Mouse (Mus musculus) gastrocnemius, adult 8-10 months (tissue): ENCODE data around the gene Sbf2. TPM values are rescaled to one million over a fixed set of nuclear protein-coding genes. Genes with fewer than 3 reads are reported as not detected.
"Not testable (repeated sequence)": the region's sequence is repeated elsewhere in the genome, so short reads cannot be mapped to it uniquely, and the experiment has no call there.

Experiments used
- DNase-seq, 2 experiments: peaks; one replicate each; pipeline ENCODE4 v3.0.0; 2022; ENCODE audit warnings: low spot score in 2 of 2
- total RNA-seq, 4 experiments: library from RNA; stranded (reverse); gene quantifications; 2 replicates each; pipeline ENCODE4 v1.2.4; 2022

Gene Sbf2
- total RNA-seq, 4 experiments from 2014 or later = 6.7 to 10.4 (median 7.9) TPM

DNA sequence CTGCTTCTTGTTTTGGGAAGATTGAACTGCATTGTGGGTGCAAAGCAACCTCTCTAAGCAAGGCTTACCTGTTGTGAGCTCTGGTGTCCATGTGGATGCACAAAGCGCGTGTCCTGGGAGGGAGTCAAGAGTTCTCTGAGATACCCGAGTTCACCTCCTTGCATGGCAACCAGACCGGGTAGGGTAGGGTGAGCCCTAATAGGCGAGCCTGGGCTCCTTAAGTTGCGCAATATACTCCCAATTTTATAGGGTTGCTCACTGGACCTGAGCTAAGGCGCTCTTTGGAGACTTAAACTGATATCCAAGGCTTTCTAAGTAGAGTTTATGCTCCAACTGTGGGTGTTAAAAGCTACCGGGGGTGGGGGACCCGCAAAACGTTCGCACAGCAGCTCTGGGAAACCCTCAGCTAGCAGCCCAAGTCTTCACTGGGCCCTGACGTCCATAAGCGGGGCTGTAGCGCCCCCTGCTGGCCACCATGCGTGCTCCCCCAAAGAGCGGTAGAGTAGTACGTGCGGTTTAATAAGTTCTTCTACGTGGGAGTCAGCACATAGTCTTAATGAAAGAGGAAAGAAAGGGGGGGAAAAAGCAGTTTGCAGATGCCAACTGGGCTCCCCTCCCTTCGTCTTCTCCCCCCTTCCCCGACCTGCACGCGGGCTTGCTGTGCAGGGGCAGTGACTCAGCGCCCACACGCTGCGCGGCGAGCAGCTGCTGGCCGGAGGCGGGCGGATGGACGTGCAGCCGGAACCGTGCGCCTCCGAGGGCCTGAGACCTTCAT lies 15.4 kb upstream of the Sbf2 start:
- DNase-seq = peak; percentile 73 to 75

DNA sequence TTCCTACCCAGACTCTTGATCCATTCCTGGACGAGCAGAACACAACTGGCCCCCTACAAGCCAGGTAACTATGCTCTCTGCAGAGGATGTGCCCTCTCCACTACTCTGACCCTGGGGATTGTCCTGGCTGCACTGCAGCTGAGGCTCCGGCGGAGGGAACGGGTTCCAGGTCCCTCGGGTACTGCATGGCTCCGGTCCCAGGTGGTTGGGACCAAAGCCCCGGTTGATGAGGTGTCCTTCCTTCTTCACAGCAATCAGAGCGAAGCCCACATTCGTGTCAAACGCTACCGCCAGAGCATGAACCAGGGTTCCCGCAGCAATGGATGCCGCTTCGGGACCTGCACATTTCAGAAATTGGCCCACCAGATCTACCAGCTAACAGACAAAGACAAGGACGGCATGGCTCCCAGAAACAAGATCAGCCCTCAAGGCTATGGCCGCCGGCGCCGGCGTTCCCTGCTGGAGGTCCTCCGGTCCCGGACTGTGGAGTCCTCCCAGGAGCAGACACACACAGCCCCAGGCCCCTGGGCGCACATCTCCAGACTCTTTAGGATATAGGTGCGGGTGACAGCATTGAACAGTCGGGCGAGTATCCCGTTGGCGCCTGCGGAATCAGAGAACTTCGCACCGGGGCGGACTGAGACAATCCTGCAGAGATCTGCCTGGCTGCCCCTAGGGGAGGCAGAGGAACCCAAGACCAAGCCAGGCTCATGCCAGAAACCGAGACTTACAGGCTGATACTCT lies 14.1 kb upstream of the Sbf2 start:
- no peak for DNase-seq

DNA sequence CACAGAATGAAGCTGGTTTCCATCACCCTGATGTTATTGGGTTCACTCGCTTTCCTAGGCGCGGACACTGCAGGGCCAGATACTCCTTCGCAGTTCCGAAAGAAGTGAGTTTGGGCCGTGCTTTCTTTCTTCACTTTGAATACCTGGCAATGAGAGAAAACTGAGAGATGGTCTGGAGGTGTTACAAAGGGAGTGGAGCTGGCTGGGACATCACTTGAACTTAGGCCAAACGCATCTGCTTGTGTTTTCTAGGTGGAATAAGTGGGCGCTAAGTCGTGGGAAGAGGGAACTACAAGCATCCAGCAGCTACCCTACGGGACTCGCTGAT lies 13.5 kb upstream of the Sbf2 start:
- DNase-seq = no peak

DNA sequence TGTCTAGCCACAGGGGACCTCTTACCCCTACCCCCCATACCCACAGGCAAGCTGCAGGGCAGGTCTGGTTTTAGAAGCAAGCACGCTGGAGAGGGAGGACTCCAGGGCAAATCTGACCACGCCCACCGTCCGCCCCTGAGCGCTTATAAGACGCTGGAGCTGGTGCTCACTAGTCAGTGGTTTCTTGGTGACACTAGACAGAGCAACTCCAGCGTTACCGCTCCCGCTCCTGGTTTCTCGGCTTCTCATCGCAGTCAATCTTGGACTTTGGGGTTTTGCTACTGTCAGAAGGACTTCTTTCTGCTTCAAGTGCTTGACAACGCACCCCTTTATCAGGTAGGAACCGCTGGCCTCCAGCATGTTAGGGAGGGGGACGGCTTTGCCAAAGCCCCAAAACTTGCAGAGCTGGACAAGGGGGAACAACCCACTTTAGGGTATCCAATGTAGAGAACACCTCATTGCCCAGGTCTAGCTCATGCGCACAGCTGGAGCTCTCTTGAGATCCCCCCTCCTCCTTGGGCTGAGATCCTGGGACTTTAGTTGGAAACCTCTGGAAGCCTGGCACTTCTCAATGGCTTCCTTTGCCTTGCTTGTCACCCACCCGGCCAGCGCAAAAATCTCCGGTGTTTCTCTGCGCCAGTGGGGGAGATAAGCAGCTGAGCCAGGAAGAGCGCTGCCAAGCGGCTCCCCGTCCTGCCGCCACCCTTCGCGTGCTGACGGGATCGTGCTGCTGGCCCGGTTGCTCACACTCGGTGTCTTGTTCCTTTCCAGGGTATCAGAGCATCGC lies 13.0 kb upstream of the Sbf2 start, which contains the start of gene Adm:
TSS of gene Adm (plus strand) at position 176 of the 787 bp plus-strand sequence.
- DNase-seq = peak; percentile 81 to 82

DNA sequence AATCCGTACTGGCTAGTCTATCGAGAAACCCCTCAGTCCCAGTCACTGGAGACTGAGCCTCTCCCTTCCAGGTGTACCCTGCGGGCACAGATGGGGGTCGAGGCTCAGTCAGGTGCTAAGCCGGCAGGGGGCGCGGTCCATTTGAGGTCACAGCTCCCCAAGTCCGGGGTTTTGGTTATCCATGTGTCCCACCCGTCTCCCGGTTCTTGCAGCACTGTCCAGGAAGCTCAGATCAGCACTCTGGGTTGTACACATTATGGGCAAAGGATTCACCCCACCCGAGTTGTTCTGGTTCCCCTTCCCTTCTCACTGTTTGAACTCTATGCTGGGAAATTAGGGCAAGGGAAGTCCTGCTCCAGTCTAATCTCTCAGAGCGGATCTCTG lies 12.4 kb upstream of the Sbf2 start:
- no peak for DNase-seq

DNA sequence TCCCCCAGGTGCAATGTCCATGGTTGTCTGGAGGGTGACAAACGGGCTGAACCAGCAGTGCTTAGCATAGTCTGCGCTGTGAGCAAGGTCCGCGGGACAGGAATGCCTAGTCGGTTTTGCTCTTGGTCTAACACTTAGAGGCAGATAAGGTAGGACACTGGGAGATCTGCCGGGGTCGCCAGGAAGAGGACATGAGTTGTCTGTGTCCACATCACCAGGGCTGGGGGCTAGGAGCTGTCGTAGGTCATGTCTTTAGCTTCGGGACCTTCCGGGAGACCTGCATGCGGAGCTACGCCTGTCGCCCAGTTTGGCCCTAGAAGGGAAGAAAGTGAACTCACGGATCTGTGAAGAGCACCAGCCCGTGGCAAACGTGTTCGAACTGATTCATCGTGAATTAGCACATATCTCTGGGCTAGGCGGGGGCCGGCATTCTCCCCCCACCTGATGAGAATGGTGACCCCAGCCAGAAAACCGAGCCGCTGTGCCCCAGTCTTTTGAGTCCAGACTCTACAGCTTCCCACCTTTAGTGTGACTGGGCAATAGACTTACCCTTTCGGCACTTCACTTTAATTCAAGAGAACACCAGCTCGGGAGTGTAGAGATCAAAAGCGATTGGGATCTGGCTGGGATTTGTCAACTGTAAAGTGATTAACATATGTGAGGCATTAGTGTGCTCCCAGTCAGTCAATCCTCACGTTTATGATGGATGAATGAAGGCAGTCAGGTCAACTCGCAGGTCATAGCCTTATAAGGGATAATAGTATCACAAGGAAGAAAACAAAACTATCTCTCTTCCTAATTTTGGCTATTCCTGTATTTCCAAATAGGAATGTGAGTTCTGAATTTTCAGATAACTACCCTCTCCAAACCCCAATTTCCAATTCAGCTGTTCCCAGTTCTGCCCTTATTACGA lies 11.7 kb upstream of the Sbf2 start:
- DNase-seq = no peak

DNA sequence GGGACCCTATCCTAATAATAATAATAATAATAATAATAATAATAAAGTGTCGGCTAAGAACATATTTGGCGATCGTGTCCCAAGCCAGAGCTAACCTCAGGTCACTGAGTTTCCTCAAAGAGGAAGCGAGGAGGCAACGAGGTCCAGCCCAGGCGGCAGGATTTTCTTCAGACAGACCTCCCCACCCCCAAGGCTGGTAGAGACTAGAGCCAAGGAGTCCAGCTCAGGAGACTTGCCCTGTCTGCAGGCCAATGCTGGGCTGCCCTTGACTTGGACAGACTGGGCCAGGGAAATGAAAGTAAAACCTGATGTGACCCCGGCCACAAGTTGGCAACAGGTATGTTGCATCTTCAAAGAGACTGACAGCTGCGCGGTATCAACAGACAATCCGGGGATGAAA lies 10.8 kb upstream of the Sbf2 start:
- DNase-seq = no peak

DNA sequence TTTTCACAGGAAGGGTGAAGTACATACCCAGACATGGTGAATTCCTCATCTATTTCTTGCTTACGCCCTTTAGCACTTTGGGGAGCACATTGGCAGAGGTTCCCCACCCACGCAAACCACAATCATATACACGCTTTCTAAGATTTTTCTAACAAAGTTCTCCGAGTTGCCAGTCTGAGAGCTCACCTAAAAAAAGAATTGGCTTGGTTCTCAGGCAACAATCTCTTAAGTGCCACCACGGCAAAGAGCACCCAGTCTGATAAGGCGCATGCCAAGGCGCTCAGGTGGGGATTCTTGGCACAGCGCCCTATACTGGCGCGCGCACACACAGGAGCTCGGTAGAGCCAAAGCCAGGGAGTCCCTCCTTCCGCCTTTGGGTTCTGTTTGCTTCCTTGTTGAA lies 10.2 kb upstream of the Sbf2 start:
- no peak for DNase-seq

DNA sequence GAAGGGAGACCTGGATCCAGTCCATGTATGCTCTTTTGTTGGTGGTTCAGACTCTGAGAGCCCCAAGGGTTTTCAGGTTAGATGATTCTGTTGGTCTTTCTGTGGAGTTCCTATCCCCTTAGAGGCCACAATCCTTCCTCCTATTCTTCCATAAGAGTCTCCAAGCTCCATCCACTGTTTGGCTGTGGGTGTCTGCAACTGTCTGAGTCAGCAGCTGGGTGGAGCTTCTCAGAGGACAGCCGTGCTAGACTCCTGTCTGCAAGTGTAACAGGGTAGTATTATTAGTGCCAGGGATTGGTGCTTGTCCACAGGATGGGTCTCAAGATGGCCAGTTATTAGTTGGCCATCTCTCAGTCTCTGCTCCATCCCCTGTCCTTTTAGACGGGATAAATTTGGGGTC lies 9.3 kb upstream of the Sbf2 start:
- DNase-seq = no peak

DNA sequence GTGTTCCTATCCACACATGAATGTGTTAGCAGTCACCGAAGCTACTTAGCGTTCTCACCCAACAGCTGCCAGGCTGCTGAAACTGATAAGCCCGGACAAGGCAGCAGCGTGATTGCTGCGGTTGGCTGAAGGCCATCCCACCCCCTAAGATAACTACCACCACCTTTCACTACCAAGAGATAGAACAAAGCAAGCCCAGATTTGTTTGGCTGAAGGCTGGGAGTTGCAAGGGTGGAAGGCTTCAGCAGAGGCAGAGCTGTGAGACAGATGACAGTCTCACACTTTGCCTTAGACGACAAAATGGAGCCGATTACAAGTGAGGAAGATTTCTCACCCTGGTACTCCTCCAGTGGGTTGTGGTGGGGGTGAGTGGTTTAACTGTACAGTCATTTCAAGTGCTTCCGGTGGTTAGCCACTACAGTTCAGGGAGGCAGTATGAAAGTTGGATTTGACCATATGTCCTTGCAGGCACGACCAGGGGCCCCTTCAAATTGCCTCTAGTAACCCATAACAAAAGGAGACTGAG lies 4.4 kb upstream of the Sbf2 start:
- no peak for DNase-seq

DNA sequence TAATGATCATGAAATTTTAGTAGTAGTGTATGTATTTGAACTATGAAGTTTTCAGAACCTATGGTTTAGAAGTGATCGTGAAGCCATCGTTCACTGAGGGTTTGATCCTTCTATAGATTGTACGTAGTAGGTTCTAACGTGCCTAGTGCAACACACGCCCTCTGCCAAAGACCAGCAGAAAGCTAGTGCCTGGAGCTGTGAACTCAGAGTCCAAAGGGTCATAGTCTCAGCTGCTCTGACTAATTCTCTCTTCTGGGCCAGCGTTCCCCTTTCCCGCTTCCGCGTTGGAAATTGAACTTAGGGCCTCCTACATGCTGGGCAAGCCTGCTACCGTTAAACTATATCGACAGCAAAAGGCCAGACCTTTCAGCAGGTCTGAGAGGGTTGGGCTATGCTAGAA lies 1.1 kb upstream of the Sbf2 start:
- DNase-seq = no peak

DNA sequence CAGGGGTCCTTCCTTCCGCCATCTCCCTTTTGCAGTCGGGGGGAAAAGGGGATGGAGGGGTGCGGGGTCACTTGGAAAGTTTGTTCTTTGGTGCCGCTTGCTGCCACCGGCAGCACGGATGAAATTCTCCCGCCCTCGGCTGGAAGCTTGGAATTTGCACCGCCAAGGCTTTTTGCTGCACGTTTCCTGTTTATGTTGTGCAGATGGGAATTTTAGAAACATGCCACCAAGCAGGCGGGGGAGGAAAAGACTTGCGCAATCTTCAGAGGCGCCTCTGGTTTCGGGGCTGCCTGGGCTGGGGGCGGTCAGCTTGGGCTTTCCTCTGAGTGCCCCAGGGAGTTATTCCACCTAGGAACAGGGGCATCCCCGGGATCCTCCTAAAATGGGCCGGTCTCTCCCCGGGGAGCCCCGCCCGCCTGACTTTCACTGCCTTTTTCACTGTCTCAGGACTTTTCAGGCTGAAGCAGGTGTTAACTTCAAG lies 469 bp upstream of the Sbf2 start:
- peak in 1 of 2 experiments; percentile 39 for DNase-seq

DNA sequence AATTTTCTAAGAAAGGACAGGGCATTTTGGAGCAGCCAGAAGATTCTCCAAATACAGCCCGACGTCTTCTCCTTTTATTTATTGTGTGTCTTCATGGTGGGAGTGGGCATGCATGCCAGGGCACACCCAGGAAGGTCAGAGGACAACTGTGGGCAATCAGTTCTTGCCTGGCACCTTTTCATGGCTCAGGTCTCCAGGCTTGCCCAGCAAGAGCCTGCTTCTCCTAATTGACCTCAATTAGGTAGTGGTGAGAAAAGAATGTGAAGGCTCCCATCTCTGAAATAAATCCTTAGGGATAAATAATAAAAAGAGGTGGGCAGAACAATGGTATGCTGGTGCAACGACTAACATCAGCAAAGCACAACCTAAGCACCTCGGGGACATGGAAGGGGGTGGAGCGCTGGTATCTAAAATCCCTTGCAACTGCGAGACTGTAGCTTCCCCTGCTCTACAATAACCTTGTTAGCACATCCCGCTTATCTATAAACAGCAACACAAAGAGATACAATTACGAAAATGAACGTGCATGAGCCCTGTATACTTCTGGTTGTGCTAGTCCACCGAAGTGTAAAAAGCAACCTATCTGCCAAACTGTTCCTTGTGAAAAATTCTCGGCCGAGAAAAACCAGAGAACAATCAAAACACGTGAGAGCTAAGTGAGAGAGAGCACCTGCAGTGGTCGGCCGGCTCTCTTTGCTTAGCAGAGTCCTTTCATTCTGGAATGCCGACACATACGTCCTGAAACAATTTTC lies 1.2 kb downstream of the Sbf2 start:
- DNase-seq = no peak

DNA sequence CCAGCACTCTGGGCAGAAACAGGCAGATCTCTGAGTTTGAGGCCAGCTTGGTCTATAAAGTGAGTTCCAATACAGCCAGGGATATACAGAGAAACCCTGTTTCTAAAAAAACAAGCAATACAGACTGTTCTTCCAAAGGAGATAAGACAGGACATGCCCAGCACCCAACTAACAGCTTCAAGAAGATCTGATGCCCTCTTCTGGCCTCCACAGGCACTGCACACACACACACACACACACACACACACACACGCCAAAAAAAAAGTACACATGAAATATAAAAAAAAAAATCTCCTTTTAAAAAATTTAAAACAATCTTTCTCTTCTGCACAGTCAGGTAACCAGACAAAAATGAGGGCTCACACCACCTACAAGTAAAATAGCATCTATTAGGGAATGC lies 7.8 kb downstream of the Sbf2 start:
- no peak for DNase-seq

DNA sequence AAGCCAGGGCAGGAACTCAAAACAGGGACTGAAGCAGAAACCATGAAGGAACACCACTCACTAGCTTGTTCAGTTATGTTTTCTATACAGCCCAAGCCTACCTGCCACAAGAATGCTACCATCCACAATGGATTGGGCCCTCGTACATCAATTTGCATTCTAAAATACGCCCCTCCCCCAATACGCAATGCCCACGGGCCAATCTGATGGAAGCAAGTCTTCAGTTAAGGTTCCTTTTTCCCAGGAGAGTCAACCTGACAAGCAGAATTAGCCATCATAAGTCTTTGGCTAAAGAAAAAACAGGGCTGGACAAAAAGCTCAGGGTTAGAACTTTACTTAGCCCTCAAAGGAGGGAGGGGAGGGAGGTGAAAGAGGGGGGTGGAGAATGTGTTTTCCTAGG lies 9.2 kb downstream of the Sbf2 start:
- DNase-seq = no peak

DNA sequence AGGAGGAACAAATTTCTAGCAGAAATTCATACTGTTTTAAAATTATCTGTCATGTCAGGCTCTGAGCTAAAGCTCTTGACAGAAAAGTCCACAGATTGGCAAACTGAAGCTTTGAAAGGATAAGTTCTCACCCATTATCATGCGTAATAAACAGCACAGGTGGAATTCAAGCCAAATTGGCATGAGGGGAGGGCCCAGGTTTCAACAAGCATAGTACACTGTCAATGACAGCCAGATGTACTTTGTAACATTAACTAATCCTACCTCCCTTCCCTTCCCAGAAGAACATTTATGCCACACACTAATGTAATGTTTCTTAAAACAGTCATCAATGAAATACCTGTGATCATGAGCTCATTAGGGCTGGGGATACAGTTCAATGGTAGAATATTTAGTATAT lies 17.6 kb downstream of the Sbf2 start:
- DNase-seq = no peak

DNA sequence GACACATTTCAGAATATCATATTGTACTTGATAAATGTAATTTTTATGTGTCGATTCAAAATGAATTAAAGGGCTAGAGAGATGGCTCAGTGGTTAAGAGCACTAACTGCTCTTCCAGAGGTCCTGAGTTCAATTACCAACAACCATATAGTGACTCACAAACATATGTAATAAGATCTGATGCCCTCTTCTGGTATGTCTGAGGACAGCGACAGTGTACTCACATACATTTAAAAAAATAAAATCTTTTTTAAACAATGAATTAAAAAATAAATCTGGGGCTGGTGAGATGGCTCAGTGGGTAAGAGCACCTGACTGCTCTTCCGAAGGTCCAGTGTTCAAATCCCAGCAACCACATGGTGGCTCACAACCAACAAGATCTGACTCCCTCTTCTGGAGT lies 20.7 kb downstream of the Sbf2 start:
- not testable (repeated sequence) for DNase-seq

DNA sequence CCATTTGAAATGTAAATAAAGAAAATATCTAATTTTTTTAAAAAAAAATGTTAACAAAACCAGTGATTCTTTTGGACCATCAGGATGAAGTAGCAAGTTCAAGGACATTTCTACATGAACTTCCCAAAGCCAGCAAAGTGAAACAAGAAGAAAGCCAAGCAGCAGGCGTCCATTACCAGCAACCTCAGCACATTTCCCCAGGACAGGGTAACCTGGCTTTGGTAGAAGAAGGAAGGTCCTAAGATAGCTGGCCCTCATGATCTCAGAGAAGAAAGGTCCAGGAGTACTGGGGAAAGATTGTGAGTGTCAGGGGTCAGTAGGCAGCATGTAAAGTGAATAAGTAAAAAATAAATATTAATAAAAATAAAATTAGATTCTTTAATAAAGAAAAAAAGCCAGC lies 27.0 kb downstream of the Sbf2 start:
- no peak for DNase-seq

DNA sequence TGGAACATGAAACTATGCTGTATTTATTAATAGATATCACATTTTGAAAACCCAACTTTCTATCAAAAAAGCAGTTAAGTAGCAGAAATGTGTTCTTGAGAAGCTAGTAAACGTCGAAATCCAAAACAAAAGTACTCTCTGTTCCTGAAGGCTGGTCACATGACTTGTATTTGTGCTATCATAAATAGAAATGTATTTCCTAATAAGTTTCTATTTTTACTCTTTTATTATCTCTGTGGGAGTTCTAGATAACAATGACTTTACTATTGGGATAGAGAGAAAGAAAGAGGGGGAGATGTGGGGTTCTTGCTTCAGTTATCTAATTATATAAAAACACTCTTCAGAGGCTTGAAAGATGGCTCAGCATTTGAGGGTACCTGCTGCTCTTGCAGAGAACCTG lies 29.5 kb downstream of the Sbf2 start:
- DNase-seq = no peak

DNA sequence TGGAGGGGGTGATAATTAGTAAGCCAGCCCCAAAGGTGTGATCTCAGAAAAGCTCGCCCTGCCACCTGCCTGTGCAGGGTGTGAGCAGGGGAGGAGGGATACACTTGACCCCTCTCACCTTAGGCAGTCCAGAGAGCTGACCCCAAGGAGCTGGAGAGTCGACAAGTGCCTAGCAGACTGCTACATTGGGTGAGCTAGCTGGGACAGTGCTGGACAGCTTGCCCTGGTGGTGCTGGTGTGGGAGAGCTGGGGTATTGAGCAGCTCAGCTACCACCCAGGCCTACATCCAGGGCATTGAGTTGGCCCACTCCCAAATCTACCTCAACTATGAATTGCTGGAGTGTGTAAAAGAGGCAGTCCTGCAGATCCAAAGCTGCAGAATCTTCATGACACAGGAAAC lies 30.6 kb downstream of the Sbf2 start:
- no peak for DNase-seq
